Mouse (Mus musculus): ENCODE data around the gene Hist1h3f. TPM values are rescaled to one million over a fixed set of nuclear protein-coding genes. Genes with fewer than 3 reads are reported as not detected.

The Hist1h3f gene
- polyA plus RNA-seq (2014; fragmentation: Illumina TruSeq; extraction: RNeasy Lipid Tissue Mini Kit (QIAGEN cat#74804); ENCODE audit: low read depth, low replicate concordance): not detected

DNA sequence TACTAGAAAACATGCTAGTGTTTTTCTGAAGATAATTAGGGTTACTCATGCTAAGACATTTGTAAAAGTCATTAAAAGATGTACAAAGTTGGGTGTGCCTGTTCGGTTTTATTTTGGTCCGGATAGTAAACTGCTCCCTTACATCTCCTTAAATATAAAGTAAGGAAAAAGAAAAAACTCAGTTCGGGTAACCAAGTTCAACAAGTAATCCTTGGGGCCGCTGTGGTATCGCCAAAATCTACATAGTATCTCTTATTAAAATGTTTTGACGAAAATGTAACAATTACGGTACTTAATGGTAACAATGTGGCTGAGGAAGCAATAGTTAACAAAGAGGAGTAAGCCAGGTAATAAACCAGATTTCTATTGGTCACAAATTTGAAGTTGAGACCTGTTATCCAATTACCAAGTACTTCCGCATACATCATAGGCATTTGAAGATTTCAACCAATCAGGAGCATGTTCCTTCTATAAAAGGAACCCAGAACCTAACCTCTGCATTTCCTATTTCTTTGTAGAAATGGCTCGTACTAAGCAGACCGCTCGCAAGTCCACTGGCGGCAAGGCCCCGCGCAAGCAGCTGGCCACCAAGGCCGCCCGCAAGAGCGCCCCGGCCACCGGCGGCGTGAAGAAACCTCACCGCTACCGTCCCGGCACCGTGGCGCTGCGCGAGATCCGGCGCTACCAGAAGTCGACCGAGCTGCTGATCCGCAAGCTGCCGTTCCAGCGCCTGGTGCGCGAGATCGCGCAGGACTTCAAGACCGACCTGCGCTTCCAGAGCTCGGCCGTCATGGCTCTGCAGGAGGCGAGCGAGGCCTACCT, at the start of gene Hist1h3f:
Hist1h3f (plus strand) TSS at position 88 of the 822 bp plus-strand sequence.

DNA sequence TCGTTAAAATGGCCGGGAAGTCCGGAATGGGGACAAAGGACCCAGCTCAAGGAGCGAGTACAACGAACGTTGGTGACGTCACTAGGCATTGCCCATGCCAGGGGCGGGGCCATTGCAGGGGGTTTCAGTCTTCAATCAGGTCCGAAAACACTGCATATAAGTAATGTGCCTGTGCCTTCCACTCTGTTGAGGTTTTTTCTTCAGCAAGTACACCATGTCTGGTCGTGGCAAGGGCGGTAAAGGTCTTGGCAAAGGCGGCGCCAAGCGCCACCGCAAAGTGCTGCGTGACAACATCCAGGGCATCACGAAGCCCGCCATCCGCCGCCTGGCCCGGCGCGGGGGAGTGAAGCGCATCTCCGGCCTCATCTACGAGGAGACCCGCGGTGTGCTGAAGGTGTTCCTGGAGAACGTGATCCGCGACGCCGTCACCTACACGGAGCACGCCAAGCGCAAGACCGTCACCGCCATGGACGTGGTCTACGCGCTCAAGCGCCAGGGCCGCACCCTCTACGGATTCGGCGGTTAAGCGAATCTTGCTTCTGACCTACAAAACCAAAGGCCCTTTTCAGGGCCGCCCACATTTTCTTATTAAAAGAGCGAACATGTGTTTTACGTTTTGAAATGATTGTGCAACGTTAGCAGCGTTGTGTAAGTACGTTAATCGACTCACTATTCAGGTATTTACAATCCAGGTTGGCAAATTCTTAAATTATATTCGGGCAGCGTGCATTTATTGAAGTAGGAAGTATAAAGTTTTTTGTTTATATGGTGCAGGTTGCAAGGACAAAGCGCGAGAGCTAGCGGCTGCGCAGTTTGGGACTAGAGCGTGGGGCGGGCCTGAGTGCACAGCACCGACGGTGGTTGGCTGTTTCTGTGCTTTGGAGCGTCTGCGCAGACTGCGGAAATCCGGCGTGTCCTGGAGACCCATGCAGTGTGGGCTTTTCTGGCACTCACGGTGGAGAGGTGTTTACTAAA, 12.7 kb upstream of the Hist1h3f start, which contains the start of gene Hist1h4h:
Hist1h4h (plus strand) TSS at position 150 of the 975 bp plus-strand sequence.

DNA sequence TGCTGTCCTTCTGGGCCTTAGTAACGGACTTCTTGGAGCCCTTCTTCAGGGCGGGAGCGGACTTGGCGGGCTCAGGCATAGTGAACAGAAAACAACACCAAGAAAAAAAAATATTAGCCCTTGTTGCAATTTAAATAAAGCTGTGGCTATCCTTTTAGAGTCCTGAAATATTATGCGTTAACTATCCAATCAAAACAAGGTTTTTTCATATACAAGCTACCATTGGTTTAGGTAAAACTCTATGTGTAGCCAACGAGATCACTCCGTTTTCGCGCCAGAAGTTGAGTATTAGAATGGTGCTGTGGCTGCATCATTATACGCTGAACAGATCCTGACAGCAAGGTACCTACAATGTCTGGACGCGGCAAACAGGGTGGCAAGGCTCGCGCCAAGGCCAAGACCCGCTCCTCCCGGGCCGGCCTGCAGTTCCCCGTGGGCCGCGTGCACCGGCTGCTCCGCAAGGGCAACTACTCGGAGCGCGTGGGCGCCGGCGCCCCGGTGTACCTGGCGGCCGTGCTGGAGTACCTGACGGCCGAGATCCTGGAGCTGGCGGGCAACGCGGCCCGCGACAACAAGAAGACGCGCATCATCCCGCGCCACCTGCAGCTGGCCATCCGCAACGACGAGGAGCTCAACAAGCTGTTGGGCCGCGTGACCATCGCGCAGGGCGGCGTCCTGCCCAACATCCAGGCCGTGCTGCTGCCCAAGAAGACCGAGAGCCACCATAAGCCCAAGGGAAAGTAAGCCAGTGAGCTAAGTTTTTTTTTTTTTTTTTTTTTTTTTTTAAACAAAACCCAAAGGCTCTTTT, 10.1 kb upstream of the Hist1h3f start, which contains the start of gene Hist1h2af:
Hist1h2af (plus strand) TSS at position 347 of the 808 bp plus-strand sequence.

DNA sequence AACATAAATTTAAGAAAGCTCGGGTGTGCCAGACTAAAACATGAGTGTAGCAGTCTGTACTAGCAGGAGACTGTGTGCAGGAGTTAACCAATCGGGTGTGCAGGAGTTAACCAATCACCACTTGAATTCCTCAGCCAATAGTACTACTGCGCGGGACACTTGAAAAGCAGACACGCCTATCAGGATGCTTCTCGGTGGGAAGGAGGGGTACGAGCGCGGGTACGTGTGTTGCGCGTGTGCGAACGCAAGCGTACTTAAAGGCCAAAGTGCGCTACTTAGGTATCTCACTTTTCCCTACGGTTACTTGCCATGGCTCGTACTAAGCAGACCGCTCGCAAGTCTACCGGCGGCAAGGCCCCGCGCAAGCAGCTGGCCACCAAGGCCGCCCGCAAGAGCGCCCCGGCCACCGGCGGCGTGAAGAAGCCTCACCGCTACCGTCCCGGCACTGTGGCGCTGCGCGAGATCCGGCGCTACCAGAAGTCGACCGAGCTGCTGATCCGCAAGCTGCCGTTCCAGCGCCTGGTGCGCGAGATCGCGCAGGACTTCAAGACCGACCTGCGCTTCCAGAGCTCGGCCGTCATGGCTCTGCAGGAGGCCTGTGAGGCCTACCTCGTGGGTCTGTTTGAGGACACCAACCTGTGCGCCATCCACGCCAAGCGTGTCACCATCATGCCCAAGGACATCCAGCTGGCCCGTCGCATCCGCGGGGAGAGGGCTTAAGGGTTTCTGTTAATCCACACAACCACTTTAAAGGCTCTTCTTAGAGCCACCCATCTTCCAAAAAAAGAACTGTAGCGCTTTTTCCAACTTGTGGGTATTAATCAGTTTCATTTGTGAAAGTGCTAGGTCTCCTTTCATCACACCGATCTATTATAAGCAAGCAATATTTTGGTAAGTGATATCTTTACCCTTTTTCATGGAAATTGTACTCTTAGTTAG, 8.4 kb upstream of the Hist1h3f start, which contains the start of gene Hist1h3g:
Hist1h3g (plus strand) TSS at position 286 of the 939 bp plus-strand sequence.

DNA sequence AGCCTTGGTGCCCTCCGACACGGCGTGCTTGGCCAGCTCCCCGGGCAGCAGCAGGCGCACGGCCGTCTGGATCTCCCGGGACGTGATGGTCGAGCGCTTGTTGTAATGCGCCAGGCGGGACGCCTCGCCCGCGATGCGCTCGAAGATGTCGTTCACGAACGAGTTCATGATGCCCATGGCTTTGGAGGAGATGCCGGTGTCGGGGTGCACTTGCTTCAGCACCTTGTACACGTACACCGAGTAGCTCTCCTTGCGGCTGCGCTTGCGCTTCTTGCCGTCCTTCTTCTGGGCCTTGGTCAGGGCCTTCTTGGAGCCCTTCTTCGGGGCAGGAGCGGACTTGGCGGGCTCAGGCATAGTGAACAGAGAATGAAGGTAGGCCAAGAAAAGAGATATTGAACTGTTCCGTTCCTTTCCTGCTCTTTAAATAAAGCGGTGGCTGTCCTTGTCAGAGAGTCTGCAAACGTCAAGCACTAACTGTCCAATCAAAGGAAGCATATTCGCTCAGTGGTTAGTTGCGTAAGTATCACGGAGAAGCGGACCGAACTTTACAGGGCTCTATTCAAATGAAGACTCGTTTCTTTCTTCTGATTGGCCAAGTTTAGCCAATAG, 749 bp upstream of the Hist1h3f start, which contains the start of gene Hist1h2bh:
Hist1h2bh (minus strand) TSS at position 394 of the 609 bp plus-strand sequence.

DNA sequence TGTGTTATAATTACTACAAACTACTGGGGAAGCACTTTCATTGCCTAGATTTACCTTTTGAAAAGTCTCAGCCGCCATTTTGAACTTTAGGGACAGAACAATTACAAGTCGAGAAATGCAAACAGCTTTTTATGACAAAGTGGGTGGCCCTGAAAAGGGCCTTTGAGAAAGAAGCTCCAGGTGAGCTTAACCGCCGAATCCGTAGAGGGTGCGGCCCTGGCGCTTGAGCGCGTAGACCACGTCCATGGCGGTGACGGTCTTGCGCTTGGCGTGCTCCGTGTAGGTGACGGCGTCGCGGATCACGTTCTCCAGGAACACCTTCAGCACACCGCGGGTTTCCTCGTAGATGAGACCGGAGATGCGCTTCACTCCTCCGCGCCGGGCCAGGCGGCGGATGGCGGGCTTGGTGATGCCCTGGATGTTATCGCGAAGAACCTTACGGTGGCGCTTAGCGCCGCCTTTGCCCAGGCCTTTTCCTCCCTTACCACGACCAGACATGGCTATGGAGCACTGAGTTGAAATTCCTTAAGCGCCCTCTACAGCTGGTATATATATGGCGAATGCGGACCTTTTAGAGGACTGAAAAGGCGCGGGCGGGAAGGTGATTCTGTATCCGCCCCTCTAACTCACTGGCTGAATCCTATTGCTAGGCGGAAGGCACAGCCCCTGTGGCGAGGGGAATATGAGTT, 7.4 kb downstream of the Hist1h3f start, which contains the start of gene Hist1h4f:
Hist1h4f (minus strand) TSS at position 503 of the 689 bp plus-strand sequence.

DNA sequence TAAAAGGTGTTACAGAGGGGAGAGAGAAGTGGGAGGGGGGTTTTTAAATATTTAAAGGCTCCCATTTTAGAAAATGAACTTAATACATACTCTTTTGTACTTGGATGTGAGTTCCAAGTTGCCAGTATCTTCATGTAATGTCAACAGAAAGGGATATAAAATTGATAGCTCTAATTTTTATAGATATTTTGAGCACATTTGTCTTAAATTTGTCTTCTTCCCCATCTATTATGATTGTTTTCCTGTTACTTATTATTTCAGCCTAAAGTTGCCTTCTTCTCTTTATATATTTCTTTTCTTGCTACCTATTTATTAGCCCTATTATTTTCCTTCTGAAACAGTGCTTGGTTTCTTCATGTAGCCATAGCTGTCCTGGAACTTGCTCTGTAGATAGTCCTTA, 9.1 kb downstream of the Hist1h3f start, which contains the start of gene Hist1h1d:
Hist1h1d (plus strand) TSS at position 301 of the 400 bp plus-strand sequence.

DNA sequence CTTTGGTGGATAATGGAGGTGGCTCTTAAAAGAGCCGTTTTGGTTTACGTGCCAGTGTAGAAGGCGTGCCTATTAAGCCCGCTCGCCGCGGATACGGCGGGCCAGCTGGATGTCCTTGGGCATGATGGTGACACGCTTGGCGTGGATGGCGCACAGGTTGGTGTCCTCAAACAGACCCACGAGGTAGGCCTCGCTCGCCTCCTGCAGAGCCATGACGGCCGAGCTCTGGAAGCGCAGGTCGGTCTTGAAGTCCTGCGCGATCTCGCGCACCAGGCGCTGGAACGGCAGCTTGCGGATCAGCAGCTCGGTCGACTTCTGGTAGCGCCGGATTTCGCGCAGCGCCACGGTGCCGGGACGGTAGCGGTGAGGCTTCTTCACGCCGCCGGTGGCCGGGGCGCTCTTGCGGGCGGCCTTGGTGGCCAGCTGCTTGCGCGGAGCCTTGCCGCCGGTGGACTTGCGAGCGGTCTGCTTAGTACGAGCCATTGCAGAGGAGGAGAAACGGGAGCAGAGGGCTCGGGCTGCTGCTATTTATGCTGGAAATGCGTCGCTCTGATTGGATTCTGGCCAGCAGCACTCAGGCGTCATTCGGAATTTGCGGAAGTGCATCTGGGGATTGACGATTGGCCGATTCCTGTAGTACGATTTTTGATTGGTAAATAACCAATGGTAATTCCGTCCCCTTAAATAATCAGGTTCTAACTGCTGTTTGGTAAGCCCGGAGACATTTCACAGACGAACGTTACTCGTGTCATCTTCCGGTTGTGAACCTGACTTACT, 18.2 kb downstream of the Hist1h3f start, which contains the start of gene Hist1h3e:
Hist1h3e (minus strand) TSS at position 487 of the 777 bp plus-strand sequence.

DNA sequence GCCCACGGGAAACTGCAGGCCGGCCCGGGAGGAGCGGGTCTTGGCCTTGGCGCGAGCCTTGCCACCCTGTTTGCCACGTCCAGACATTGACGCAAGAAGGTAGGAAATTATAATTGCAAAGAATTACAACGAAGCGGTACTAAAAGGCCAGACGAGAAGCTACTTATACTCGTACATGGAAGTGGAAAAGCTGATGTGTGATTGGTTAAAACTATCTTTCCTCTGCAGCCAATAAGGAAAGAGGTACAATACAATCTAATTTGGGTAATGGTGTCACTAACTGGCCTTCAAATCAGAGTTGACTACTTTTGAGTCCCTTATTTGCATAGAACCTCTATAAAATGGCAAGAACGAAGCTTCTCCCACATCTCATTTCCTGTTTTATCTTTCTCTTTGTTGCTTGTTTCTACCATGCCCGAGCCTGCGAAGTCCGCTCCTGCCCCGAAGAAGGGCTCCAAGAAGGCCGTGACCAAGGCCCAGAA, 27.2 kb downstream of the Hist1h3f start, which contains the start of the genes Hist1h2ae and Hist1h2bg:
Hist1h2ae (minus strand) TSS at position 199 of the 482 bp plus-strand sequence.
Hist1h2bg (plus strand) TSS at position 375 of the 482 bp plus-strand sequence.

DNA sequence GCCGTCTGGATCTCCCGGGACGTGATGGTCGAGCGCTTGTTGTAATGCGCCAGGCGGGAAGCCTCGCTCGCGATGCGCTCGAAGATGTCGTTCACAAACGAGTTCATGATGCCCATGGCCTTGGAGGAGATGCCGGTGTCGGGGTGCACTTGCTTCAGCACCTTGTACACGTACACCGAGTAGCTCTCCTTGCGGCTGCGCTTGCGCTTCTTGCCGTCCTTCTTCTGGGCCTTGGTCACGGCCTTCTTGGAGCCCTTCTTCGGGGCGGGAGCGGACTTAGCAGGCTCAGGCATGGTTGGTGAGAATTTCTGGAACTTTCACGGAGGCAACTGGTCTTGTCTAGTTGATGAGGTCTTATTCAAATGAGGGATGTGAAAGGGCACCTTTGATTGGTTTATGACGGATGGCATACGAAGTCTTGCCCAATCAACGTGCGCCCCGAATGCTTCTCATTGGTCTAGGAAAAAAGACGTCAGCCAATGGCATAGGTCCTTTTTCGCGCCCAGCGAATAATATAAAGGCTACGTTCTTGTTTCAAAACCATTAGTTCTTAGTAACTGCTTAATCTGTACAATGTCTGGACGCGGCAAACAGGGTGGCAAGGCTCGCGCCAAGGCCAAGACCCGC, 30.2 kb downstream of the Hist1h3f start, which contains the start of the genes Hist1h2bf and Hist1h2ad:
Hist1h2bf (minus strand) TSS at position 299 of the 627 bp plus-strand sequence.
Hist1h2ad (plus strand) TSS at position 484 of the 627 bp plus-strand sequence.

DNA sequence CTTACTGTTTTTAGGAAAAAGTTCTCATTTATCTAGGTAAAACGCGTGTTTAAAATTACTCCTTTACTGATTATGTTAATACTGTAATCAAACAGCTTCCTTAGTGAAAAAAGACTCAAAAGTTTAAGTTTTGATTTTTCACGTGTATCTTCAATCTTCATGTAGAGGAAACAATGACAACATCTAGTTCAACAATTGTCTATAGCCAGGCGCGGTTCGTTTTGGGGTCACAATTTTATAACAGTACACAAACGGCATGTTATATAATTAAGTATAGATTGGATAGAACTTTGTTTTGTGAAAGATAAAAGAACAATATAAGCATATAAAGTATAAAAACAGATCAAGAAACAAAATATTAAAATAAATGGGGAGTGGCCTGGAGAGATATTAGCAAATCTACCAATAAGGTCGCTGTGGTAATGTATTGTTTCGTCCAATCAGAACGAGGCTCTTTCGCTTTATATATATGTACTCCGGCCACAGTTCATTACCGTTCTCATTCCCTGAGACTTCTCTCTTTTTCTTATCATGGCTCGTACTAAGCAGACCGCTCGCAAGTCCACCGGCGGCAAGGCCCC, 31.5 kb downstream of the Hist1h3f start, which contains the start of gene Hist1h3d:
Hist1h3d (plus strand) TSS at position 493 of the 581 bp plus-strand sequence.

DNA sequence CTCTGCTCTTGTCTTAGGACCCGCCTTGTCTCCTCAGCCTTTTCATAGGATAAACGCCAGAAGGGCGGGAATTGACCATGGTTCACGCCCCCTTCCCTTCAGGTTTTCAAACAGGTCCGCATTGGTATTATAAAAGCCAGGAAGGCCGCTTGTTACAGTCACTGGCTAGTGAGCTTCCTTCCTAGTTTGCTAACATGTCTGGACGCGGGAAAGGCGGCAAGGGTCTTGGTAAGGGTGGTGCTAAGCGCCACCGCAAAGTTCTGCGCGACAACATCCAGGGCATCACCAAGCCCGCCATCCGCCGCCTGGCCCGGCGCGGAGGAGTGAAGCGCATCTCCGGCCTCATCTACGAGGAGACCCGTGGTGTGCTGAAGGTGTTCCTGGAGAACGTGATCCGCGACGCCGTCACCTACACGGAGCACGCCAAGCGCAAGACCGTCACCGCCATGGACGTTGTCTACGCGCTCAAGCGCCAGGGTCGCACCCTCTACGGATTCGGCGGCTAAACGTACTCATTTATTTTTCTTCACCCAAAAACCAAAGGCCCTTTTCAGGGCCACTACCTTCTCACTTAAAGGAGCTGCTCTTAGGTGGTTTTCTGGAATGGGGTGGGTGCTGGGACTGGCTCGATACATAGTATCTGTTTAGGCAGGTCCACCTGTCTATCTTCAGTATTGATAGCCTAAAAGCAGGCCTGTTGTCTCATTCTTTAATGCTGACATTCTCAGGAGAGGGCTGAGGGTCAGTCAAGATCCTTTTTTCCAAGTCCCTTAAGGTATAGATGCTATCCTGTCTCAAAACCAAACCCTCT, 37.8 kb downstream of the Hist1h3f start, which contains the start of gene Hist1h4d:
Hist1h4d (plus strand) TSS at position 191 of the 811 bp plus-strand sequence.

